Mouse (Mus musculus): ENCODE measurements at regions not wholly inside any gene's neighbourhood (a gene's known extent, or its start where the extent isn't known, plus 50 kb on each side); places are given as distances from the start of the nearest gene placed in this dataset.

- Histone ChIP-seq H3K27me3 (ENCODE audit: insufficient read depth, low read length) (no peaks in the 10 kb centered on the region), H3K9ac (replicated peaks; ENCODE audit: low read length, poor library complexity, severe bottlenecking) (no peak overlapping the region), H3K4me3 (ENCODE audit: low read depth, low read length) (no peak overlapping the region), H3K36me3 (ENCODE audit: insufficient read depth, low read length) (no peaks in the 10 kb centered on the region), H3K4me2 (ENCODE audit: low read depth, low read length, poor library complexity, severe bottlenecking) (no peak overlapping the region), H3K9me3 (ENCODE audit: low read length) (no peaks in the 10 kb centered on the region), H3K27ac (ENCODE audit: low read depth, low read length) (no peak overlapping the region), H3K4me1 (ENCODE audit: insufficient read depth, low read length) (no peaks in the 10 kb centered on the region)
- WGBS: 81% methylated on average over 6 of the region's 6 CpGs
- TF ChIP-seq CTCF (IDR thresholded peaks at IDR 0.05): no peak
- DNase-seq (ENCODE audit: low spot score) (no peak), ATAC-seq (ENCODE audit: low FRiP score) (no peak)
Measured at GRCm38 (mm10) chr1:77028216-77028615, 486.7 kb downstream of the Epha4 start.

GRCm38 (mm10) chr1:77029091-77029490 lies 485.8 kb downstream of the Epha4 start:
- H3K27me3 ChIP-seq (ENCODE audit: insufficient read depth, low read length): no peaks in the 10 kb centered on the region
- no peaks in the 10 kb centered on the region for H3K36me3 ChIP-seq (ENCODE audit: insufficient read depth, low read length)
- no peaks in the 10 kb centered on the region for H3K4me1 ChIP-seq (ENCODE audit: insufficient read depth, low read length)
- TF ChIP-seq CTCF (IDR thresholded peaks at IDR 0.05): no peak
- no peaks in the 10 kb centered on the region for H3K9me3 ChIP-seq (ENCODE audit: low read length)
- 84% methylated on average over 6 of the region's 6 CpGs for WGBS
- ATAC-seq (ENCODE audit: low FRiP score) (no peak), DNase-seq (ENCODE audit: low spot score) (no peak)
- H3K4me3 ChIP-seq (ENCODE audit: low read depth, low read length): no peak overlapping the region
- H3K4me2 ChIP-seq (ENCODE audit: low read depth, low read length, poor library complexity, severe bottlenecking): no peak overlapping the region
- H3K27ac ChIP-seq (ENCODE audit: low read depth, low read length): no peak overlapping the region
- no peak overlapping the region for H3K9ac ChIP-seq (replicated peaks; ENCODE audit: low read length, poor library complexity, severe bottlenecking)

GRCm38 (mm10) chr1:77043749-77044564 lies 470.9 kb downstream of the Epha4 start:
- Histone ChIP-seq H3K4me1 (ENCODE audit: insufficient read depth, low read length) (no peaks in the 10 kb centered on the region), H3K4me2 (ENCODE audit: low read depth, low read length, poor library complexity, severe bottlenecking) (no peak overlapping the region), H3K27me3 (ENCODE audit: insufficient read depth, low read length) (no peaks in the 10 kb centered on the region), H3K36me3 (ENCODE audit: insufficient read depth, low read length) (no peaks in the 10 kb centered on the region), H3K27ac (ENCODE audit: low read depth, low read length) (no peak overlapping the region), H3K4me3 (ENCODE audit: low read depth, low read length) (no peak overlapping the region), H3K9ac (replicated peaks; ENCODE audit: low read length, poor library complexity, severe bottlenecking) (no peak overlapping the region), H3K9me3 (ENCODE audit: low read length) (no peaks in the 10 kb centered on the region)
- WGBS: 83% methylated on average over 14 of the region's 14 CpGs
- TF ChIP-seq CTCF (IDR thresholded peaks at IDR 0.05): no peak
- DNase-seq (ENCODE audit: low spot score) (peak; percentile 67), ATAC-seq (ENCODE audit: low FRiP score) (no peak)

- Histone ChIP-seq H3K4me3 (ENCODE audit: low read depth, low read length) (no peak overlapping the region), H3K9ac (replicated peaks; ENCODE audit: low read length, poor library complexity, severe bottlenecking) (no peak overlapping the region), H3K27me3 (ENCODE audit: insufficient read depth, low read length) (no peaks in the 10 kb centered on the region), H3K36me3 (ENCODE audit: insufficient read depth, low read length) (no peaks in the 10 kb centered on the region), H3K27ac (ENCODE audit: low read depth, low read length) (no peak overlapping the region), H3K9me3 (ENCODE audit: low read length) (no peaks in the 10 kb centered on the region), H3K4me1 (ENCODE audit: insufficient read depth, low read length) (no peaks in the 10 kb centered on the region), H3K4me2 (ENCODE audit: low read depth, low read length, poor library complexity, severe bottlenecking) (no peak overlapping the region)
- ATAC-seq (ENCODE audit: low FRiP score): no peak
- 89% methylated on average over 7 of the region's 7 CpGs for WGBS
- TF ChIP-seq CTCF (IDR thresholded peaks at IDR 0.05): no peak
- DNase-seq (ENCODE audit: low spot score): no peak
Measured at GRCm38 (mm10) chr1:77048720-77049406, 466.0 kb downstream of the Epha4 start.

- Histone ChIP-seq H3K9ac (replicated peaks; ENCODE audit: low read length, poor library complexity, severe bottlenecking) (no peak overlapping the region), H3K4me1 (ENCODE audit: insufficient read depth, low read length) (no peaks in the 10 kb centered on the region), H3K4me3 (ENCODE audit: low read depth, low read length) (no peak overlapping the region), H3K4me2 (ENCODE audit: low read depth, low read length, poor library complexity, severe bottlenecking) (no peak overlapping the region), H3K36me3 (ENCODE audit: insufficient read depth, low read length) (no peaks in the 10 kb centered on the region), H3K9me3 (ENCODE audit: low read length) (no peaks in the 10 kb centered on the region), H3K27ac (ENCODE audit: low read depth, low read length) (no peak overlapping the region), H3K27me3 (ENCODE audit: insufficient read depth, low read length) (no peaks in the 10 kb centered on the region)
- no peak for DNase-seq (ENCODE audit: low spot score)
- no peak for ATAC-seq (ENCODE audit: low FRiP score)
- WGBS: 76% methylated on average over 5 of the region's 5 CpGs
- TF ChIP-seq CTCF (IDR thresholded peaks at IDR 0.05): no peak
Measured at GRCm38 (mm10) chr1:77051239-77051638, 463.6 kb downstream of the Epha4 start.

- Histone ChIP-seq H3K4me3 (ENCODE audit: low read depth, low read length) (no peak overlapping the region), H3K9ac (replicated peaks; ENCODE audit: low read length, poor library complexity, severe bottlenecking) (no peak overlapping the region), H3K36me3 (ENCODE audit: insufficient read depth, low read length) (no peaks in the 10 kb centered on the region), H3K4me1 (ENCODE audit: insufficient read depth, low read length) (no peaks in the 10 kb centered on the region), H3K9me3 (ENCODE audit: low read length) (no peaks in the 10 kb centered on the region), H3K27ac (ENCODE audit: low read depth, low read length) (no peak overlapping the region), H3K27me3 (ENCODE audit: insufficient read depth, low read length) (no peaks in the 10 kb centered on the region), H3K4me2 (ENCODE audit: low read depth, low read length, poor library complexity, severe bottlenecking) (no peak overlapping the region)
- peak; percentile 29 for DNase-seq (ENCODE audit: low spot score)
- no peak for TF ChIP-seq CTCF (IDR thresholded peaks at IDR 0.05)
- no peak for ATAC-seq (ENCODE audit: low FRiP score)
- WGBS: 77% methylated on average over 4 of the region's 4 CpGs
Measured at GRCm38 (mm10) chr1:77053837-77054540, 460.9 kb downstream of the Epha4 start.

All from midbrain, postnatal 0 days (tissue).